In the genomic region with DNA sequence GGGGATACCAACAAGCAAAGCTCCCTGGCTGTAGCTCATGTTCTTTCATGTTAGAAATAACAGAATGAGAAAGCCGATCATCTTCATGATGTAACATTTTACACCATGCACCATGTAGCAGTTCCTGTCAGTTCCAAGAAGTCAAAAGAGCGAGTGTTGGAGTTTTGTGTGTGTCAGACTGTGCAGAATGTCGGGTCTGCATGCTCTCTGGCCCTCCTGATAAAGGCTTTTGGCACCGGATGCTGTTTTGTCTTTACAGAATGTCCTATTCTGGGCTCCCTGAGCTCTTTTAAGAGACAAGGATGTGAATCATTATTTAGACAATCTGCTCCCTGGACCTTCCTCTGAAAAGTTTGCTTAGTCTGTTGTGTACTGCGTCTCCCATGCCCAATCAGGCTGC, we compare ENCODE assay signal across 13 mouse cellular contexts. TPM values are rescaled to one million over a fixed set of nuclear protein-coding genes. Genes with fewer than 3 reads are reported as not detected.
DNase-seq lines count a peak whose midpoint lies in the region; ATAC-seq and TF ChIP-seq lines count a peak whose summit lies in the region.
"Had no signal": no experiment of that assay in that cellular context is flagged by ENCODE, and none has a peak within 500 bp of the region (broad histone marks: within the 10 kb centered on the region; RNA-seq: fewer than 3 reads in every experiment).

No protein-coding gene starts in this region.

- no peaks in the 10 kb centered on the region for H3K9me3 ChIP-seq in heart, embryonic 12.5 days (replicated peaks)
- no peaks in the 10 kb centered on the region for H3K9me3 ChIP-seq in heart, postnatal 0 days (replicated peaks; ENCODE audit: control insufficient read depth, low read length)
- H3K9me3 ChIP-seq: forebrain, embryonic 13.5 days had no signal

- no peak overlapping the region for H3K4me3 ChIP-seq in heart, embryonic 12.5 days
- no peak overlapping the region for H3K4me3 ChIP-seq in heart, postnatal 0 days (ENCODE audit: low read depth, low read length)
- H3K4me3 ChIP-seq: forebrain, embryonic 13.5 days had no signal

- H3K36me3 ChIP-seq in heart, embryonic 12.5 days = no peaks in the 10 kb centered on the region
- no peaks in the 10 kb centered on the region for H3K36me3 ChIP-seq in heart, postnatal 0 days (replicated peaks; ENCODE audit: control insufficient read depth, insufficient read depth, low read length)

- no peaks in the 10 kb centered on the region for H3K4me1 ChIP-seq in heart, embryonic 12.5 days (replicated peaks)
- no peaks in the 10 kb centered on the region for H3K4me1 ChIP-seq in heart, postnatal 0 days (ENCODE audit: control insufficient read depth, insufficient read depth)
- H3K4me1 ChIP-seq: forebrain, embryonic 13.5 days had no signal

- 0 out of 2 replicates have a peak, but pooled peaks have one; percentile 21 for TF ChIP-seq EP300 in heart, postnatal 0 days (IDR thresholded peaks at IDR 0.05; ENCODE audit: low read depth)

- H3K27ac ChIP-seq in heart, embryonic 12.5 days (ENCODE audit: poor library complexity, severe bottlenecking) = no peak overlapping the region
- peak overlapping the region; percentile 54 for H3K27ac ChIP-seq in heart, postnatal 0 days (ENCODE audit: low read depth)
- H3K27ac ChIP-seq: forebrain, embryonic 13.5 days; hindbrain, embryonic 14.5 days had no signal

- WGBS in heart, embryonic 12.5 days = 50% methylated on average over 5 of the region's 5 CpGs
- 36% methylated on average over 5 of the region's 5 CpGs for WGBS in heart, postnatal 0 days

- no peaks in the 10 kb centered on the region for H3K27me3 ChIP-seq in heart, embryonic 12.5 days (replicated peaks)
- H3K27me3 ChIP-seq in heart, postnatal 0 days (ENCODE audit: control insufficient read depth, insufficient read depth, low read length) = no peaks in the 10 kb centered on the region
- H3K27me3 ChIP-seq: forebrain, embryonic 13.5 days had no signal

- DNase-seq in heart, adult 8-10 months (ENCODE audit: low spot score) = peak; percentile 63
- DNase-seq in lung, postnatal 10 days = peak; percentile 19
- DNase-seq in lung, postnatal 4 days = no peak
- DNase-seq in heart, postnatal 0 days (ENCODE audit: low spot score) = peak; percentile 36
- peak; percentile 52 for DNase-seq in kidney, postnatal 14 days
- no peak for DNase-seq in spleen, postnatal 10 days (ENCODE audit: low spot score in 2 of 2)
- no peak for DNase-seq in urinary bladder, postnatal 25 days (ENCODE audit: low spot score)
- DNase-seq: adrenal gland, postnatal 10 days; cerebellum, postnatal 10 days had no signal

- no peak for TF ChIP-seq CTCF in heart, postnatal 0 days (IDR thresholded peaks at IDR 0.05; ENCODE audit: low read depth)

- no peak for ATAC-seq in heart, embryonic 12.5 days (ENCODE audit: insufficient number of reproducible peaks, low FRiP score)
- peak; percentile 53 for ATAC-seq in heart, postnatal 0 days (ENCODE audit: insufficient read depth, low read depth)
- ATAC-seq: forebrain, embryonic 13.5 days; intestine, postnatal 0 days had no signal

- no peak overlapping the region for H3K4me2 ChIP-seq in heart, embryonic 12.5 days
- H3K4me2 ChIP-seq in heart, postnatal 0 days (ENCODE audit: low read depth, low read length) = no peak overlapping the region
- H3K4me2 ChIP-seq: forebrain, embryonic 13.5 days; hindbrain, embryonic 14.5 days had no signal

- no peak overlapping the region for H3K9ac ChIP-seq in heart, embryonic 12.5 days
- H3K9ac ChIP-seq in heart, postnatal 0 days (replicated peaks; ENCODE audit: low read depth, low read length) = 0 out of 2 replicates have a peak overlapping the region, but pooled peaks have one; percentile 20
- H3K9ac ChIP-seq: forebrain, embryonic 13.5 days; hindbrain, embryonic 14.5 days had no signal

RNA-seq across cellular contexts. Expression of gene Pparg, which starts 22.0 kb away (rescaled TPM):
- 10 to 100 TPM in 3 of 4 experiments, 1 to 10 TPM in 1; 9.5 to 13.5 (median 12.3) TPM for total RNA-seq in heart, adult 8-10 months (2022)
- polyA plus RNA-seq in heart, embryonic 12.5 days (2016; fragmentation: Nextera tagmentation; extraction: Ambion mirVana) = 1.3 and 2.0 TPM in 2 replicates
- total RNA-seq in heart, postnatal 0 days (2014; rRNA removed; ENCODE audit: low replicate concordance) = 3.7 and 8.0 TPM in 2 replicates
- 5.3 and 5.8 TPM in 2 replicates for polyA plus RNA-seq in heart, postnatal 0 days (2015; fragmentation: Nextera tagmentation; extraction: Ambion mirVana)
- polyA plus RNA-seq: forebrain, embryonic 13.5 days had no signal

Comparison
In these comparisons a context has a peak if more than half of its experiments do, and no peak if none do; other contexts are left out.
1. DNase-seq: peak in heart, adult 8-10 months (single experiment), lung, postnatal 10 days (single experiment), heart, postnatal 0 days (single experiment) and kidney, postnatal 14 days (single experiment); none in lung, postnatal 4 days (0 of 2), spleen, postnatal 10 days (0 of 2) and urinary bladder, postnatal 25 days (single experiment).